Mouse (Mus musculus) thymus, postnatal 10 days (tissue): Measurements from ENCODE around the gene Gm11042.

Experiments used
- DNase-seq, 2 experiments: peaks; one replicate each; pipeline ENCODE4 v3.0.0; 2021; ENCODE audit warnings: low spot score in 2 of 2

The Gm11042 gene

GRCm38 (mm10) chr12:74316344-74316973, at the start of gene Gm11042:
Gm11042 (minus strand) TSS chr12:74316394.
- DNase-seq: no peak

- no peak for DNase-seq
These were observed 48.3 kb upstream of the Gm11042 start for GRCm38 (mm10) chr12:74364477-74364876.

GRCm38 (mm10) chr12:74363076-74363475, 46.9 kb upstream of the Gm11042 start:
- no peak for DNase-seq

- DNase-seq: no peak
These were observed 46.3 kb upstream of the Gm11042 start for GRCm38 (mm10) chr12:74362453-74362852.

- DNase-seq: no peak
These were observed 43.6 kb upstream of the Gm11042 start for GRCm38 (mm10) chr12:74359791-74360190.

- no peak for DNase-seq
These were observed 41.6 kb upstream of the Gm11042 start for GRCm38 (mm10) chr12:74357806-74358205.

GRCm38 (mm10) chr12:74342720-74343119, 26.5 kb upstream of the Gm11042 start:
- no peak for DNase-seq

- no peak for DNase-seq
These were observed 23.9 kb upstream of the Gm11042 start for GRCm38 (mm10) chr12:74340070-74340469.

- DNase-seq: no peak
These were observed 17.5 kb upstream of the Gm11042 start for GRCm38 (mm10) chr12:74333706-74334105.

- peak; percentile 35 to 77 for DNase-seq
These were observed 16.8 kb upstream of the Gm11042 start for GRCm38 (mm10) chr12:74333016-74333415.

GRCm38 (mm10) chr12:74329759-74330158, 13.6 kb upstream of the Gm11042 start:
- no peak for DNase-seq

GRCm38 (mm10) chr12:74326644-74327043, 10.4 kb upstream of the Gm11042 start:
- no peak for DNase-seq

GRCm38 (mm10) chr12:74321981-74322380, 5.8 kb upstream of the Gm11042 start:
- DNase-seq: no peak

GRCm38 (mm10) chr12:74320318-74320717, 4.1 kb upstream of the Gm11042 start:
- peak; percentile 14 to 65 for DNase-seq

GRCm38 (mm10) chr12:74316989-74317759, 980 bp upstream of the Gm11042 start:
- DNase-seq: peak; percentile 23 to 47

- no peak for DNase-seq
These were observed 973 bp downstream of the Gm11042 start for GRCm38 (mm10) chr12:74315221-74315620.

GRCm38 (mm10) chr12:74312611-74313010, 3.6 kb downstream of the Gm11042 start:
- DNase-seq: no peak

- DNase-seq: no peak
These were observed 12.5 kb downstream of the Gm11042 start for GRCm38 (mm10) chr12:74303418-74304294.

- DNase-seq: no peak
These were observed 14.6 kb downstream of the Gm11042 start for GRCm38 (mm10) chr12:74301559-74301958.

GRCm38 (mm10) chr12:74296374-74296773, 19.8 kb downstream of the Gm11042 start:
- no peak for DNase-seq

GRCm38 (mm10) chr12:74293624-74294023, 22.6 kb downstream of the Gm11042 start:
- no peak for DNase-seq

GRCm38 (mm10) chr12:74290983-74291382, 25.2 kb downstream of the Gm11042 start:
- no peak for DNase-seq
